Mouse (Mus musculus): ENCODE data around the gene Olfr159.

DNA sequence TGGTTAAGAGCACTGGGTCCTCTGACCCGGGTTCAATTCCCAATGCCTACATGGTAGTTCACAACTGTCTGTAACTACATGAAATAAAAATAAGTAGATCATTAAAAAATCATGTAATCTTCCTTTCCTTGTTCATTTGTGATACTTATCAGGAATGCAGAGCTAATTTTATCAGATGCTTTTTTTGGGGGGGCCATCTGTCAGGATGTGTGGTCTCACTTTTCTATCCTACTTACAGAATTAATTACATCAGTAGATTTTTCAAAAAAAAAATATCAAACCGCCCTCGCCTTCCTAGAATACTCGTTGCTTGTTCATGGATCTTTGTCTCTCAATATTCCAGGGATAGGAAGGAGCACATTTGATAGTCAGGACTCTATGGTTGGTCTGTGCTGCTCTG, 48.6 kb downstream of the Olfr159 start:
- TF ChIP-seq EP300 (optimal IDR thresholded peaks at IDR 0.05) (no peak), CTCF (IDR thresholded peaks at IDR 0.05; ENCODE audit: low read depth) (no peak)
